ENCODE assay signal across 24 mouse cellular contexts in the genomic region with DNA sequence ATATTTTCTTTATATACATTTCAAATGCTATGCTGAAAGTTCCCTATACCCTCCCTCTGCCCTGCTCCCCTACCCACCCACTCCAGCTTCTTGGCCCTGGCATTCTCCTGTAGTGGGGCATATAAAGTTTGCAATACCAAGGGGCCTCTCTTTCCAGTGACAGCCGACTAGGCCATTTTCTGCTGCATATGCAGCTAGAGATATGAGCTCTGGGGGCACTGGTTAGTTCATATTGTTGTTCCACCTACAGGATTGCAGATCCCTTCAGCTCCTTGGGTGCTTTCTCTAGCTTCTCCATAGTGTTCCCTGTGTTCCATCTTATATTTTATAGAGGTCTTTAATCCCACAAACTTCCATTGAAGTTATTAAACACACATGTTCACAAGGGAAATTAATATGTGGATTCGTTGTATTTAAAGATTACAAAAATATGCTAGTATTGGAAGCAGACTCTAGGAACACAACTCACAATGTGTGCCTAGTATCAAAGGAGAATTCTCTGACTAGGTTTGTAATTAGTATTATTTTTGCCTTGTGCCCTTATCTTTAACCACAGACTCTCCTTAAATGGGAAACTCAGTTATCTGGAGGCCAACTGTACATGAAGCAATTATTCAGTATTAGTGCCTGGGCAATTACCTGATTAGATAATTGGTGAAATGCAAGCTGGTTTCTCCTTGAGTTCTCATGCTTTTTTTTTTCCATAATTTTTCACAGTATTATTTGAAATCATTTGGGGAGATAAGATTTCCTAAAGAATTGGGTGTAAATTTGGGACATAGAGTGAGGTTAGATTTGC.
DNase-seq lines count a peak whose midpoint lies in the region; ATAC-seq and TF ChIP-seq lines count a peak whose summit lies in the region.
"Had no signal": no experiment of that assay in that cellular context is flagged by ENCODE, and none has a peak within 500 bp of the region (broad histone marks: within the 10 kb centered on the region; RNA-seq: fewer than 3 reads in every experiment).

No protein-coding gene starts in this region.

- H3K9me3 ChIP-seq in liver, embryonic 11.5 days (ENCODE audit: control insufficient read depth, low read length) = no peaks in the 10 kb centered on the region
- H3K9me3 ChIP-seq in liver, embryonic 12.5 days (replicated peaks) = no peaks in the 10 kb centered on the region
- H3K9me3 ChIP-seq in liver, embryonic 15.5 days (replicated peaks) = no peaks in the 10 kb centered on the region
- H3K9me3 ChIP-seq: embryonic facial prominence, embryonic 12.5 days; embryonic facial prominence, embryonic 15.5 days; hindbrain, embryonic 10.5 days; hindbrain, embryonic 13.5 days had no signal

- no peak overlapping the region for H3K9ac ChIP-seq in liver, embryonic 11.5 days (ENCODE audit: low read depth, low read length)
- H3K9ac ChIP-seq in liver, embryonic 12.5 days = no peak overlapping the region
- no peak overlapping the region for H3K9ac ChIP-seq in liver, embryonic 15.5 days
- H3K9ac ChIP-seq: embryonic facial prominence, embryonic 12.5 days; embryonic facial prominence, embryonic 15.5 days; forebrain, postnatal 0 days; hindbrain, embryonic 13.5 days had no signal

- TF ChIP-seq CTCF in layer of hippocampus, adult 2 months (conservative IDR thresholded peaks at IDR 0.05) = no peak

- no peak for DNase-seq in liver, embryonic 11.5 days (ENCODE audit: low spot score)
- no peak for DNase-seq in liver
- DNase-seq in urinary bladder, postnatal 36 days (ENCODE audit: low spot score in 2 of 2) = no peak
- DNase-seq in layer of hippocampus, adult 2 months (ENCODE audit: low spot score in 2 of 2) = no peak
- DNase-seq in left cerebral cortex, adult 8-10 months (ENCODE audit: low spot score in 2 of 2) = no peak
- no peak for DNase-seq in lung, postnatal 4 days
- DNase-seq: adrenal gland, adult 2 months; adrenal gland, postnatal 14 days; cerebellum, adult 2 months; cerebellum, adult 9-11 months; cerebellum, postnatal 25 days; forebrain, postnatal 0 days; gastrocnemius, adult 2 months; gastrocnemius, postnatal 14 days; heart, adult 11 months had no signal

- no peak overlapping the region for H3K4me3 ChIP-seq in liver, embryonic 11.5 days (ENCODE audit: low read depth, low read length)
- no peak overlapping the region for H3K4me3 ChIP-seq in liver, embryonic 12.5 days
- H3K4me3 ChIP-seq in liver, embryonic 15.5 days (replicated peaks) = no peak overlapping the region
- no peak overlapping the region for H3K4me3 ChIP-seq in layer of hippocampus, adult 2 months
- H3K4me3 ChIP-seq: embryonic facial prominence, embryonic 12.5 days; embryonic facial prominence, embryonic 15.5 days; gastrocnemius, adult 2 months; hindbrain, embryonic 10.5 days; hindbrain, embryonic 13.5 days had no signal

- no peak overlapping the region for H3K4me2 ChIP-seq in liver, embryonic 11.5 days
- H3K4me2 ChIP-seq in liver, embryonic 12.5 days = no peak overlapping the region
- H3K4me2 ChIP-seq in liver, embryonic 15.5 days = no peak overlapping the region
- H3K4me2 ChIP-seq: embryonic facial prominence, embryonic 12.5 days; embryonic facial prominence, embryonic 15.5 days; heart, embryonic 11.5 days; hindbrain, embryonic 13.5 days had no signal

- no peaks in the 10 kb centered on the region for H3K4me1 ChIP-seq in liver, embryonic 11.5 days (replicated peaks; ENCODE audit: control insufficient read depth, insufficient read depth, low read length)
- H3K4me1 ChIP-seq in liver, embryonic 12.5 days = no peaks in the 10 kb centered on the region
- H3K4me1 ChIP-seq in liver, embryonic 15.5 days (replicated peaks) = no peaks in the 10 kb centered on the region
- H3K4me1 ChIP-seq: embryonic facial prominence, embryonic 12.5 days; embryonic facial prominence, embryonic 15.5 days; hindbrain, embryonic 10.5 days; hindbrain, embryonic 13.5 days had no signal

- 78% methylated on average over 2 of the region's 2 CpGs for WGBS in liver, embryonic 11.5 days
- WGBS in liver, embryonic 12.5 days (ENCODE audit: insufficient replicate concordance) = 54% methylated on average over 2 of the region's 2 CpGs
- WGBS in liver, embryonic 15.5 days (ENCODE audit: insufficient replicate concordance) = 53% methylated on average over 2 of the region's 2 CpGs

- no peaks in the 10 kb centered on the region for H3K36me3 ChIP-seq in liver, embryonic 11.5 days (ENCODE audit: control insufficient read depth, insufficient read depth, low read length)
- no peaks in the 10 kb centered on the region for H3K36me3 ChIP-seq in liver, embryonic 12.5 days
- no peaks in the 10 kb centered on the region for H3K36me3 ChIP-seq in liver, embryonic 15.5 days (replicated peaks)
- H3K36me3 ChIP-seq: embryonic facial prominence, embryonic 12.5 days; embryonic facial prominence, embryonic 15.5 days; hindbrain, embryonic 10.5 days; hindbrain, embryonic 13.5 days had no signal

- H3K27me3 ChIP-seq in liver, embryonic 11.5 days (replicated peaks; ENCODE audit: control insufficient read depth, insufficient read depth, low read length) = no peaks in the 10 kb centered on the region
- H3K27me3 ChIP-seq in liver, embryonic 12.5 days (replicated peaks) = no peaks in the 10 kb centered on the region
- no peaks in the 10 kb centered on the region for H3K27me3 ChIP-seq in liver, embryonic 15.5 days
- H3K27me3 ChIP-seq: embryonic facial prominence, embryonic 12.5 days; embryonic facial prominence, embryonic 15.5 days; hindbrain, embryonic 13.5 days had no signal

- no peak overlapping the region for H3K27ac ChIP-seq in liver, embryonic 11.5 days (ENCODE audit: low read depth, low read length)
- H3K27ac ChIP-seq in liver, embryonic 12.5 days = peak overlapping the region; percentile 25; the same call in 1 of the 2 replicates
- H3K27ac ChIP-seq in liver, embryonic 15.5 days (replicated peaks) = no peak overlapping the region
- no peak overlapping the region for H3K27ac ChIP-seq in layer of hippocampus, adult 2 months
- H3K27ac ChIP-seq: embryonic facial prominence, embryonic 12.5 days; embryonic facial prominence, embryonic 15.5 days; gastrocnemius, adult 2 months; hindbrain, embryonic 10.5 days; hindbrain, embryonic 13.5 days had no signal

- ATAC-seq in liver, embryonic 11.5 days (replicated peaks; ENCODE audit: low FRiP score) = peak; percentile 82
- ATAC-seq in liver, embryonic 12.5 days = peak; percentile 84
- ATAC-seq in liver, embryonic 15.5 days (ENCODE audit: insufficient read depth) = peak; percentile 77
- ATAC-seq: forebrain, embryonic 14.5 days; forebrain, postnatal 0 days; hindbrain, embryonic 16.5 days had no signal
